8 mouse cellular contexts compared by ENCODE assay signal in genomic region chr19:24851456-24852315, GRCm38 (mm10). TPM values are rescaled to one million over a fixed set of nuclear protein-coding genes. Genes with fewer than 3 reads are reported as not detected.
A peak's percentile ranks its signal among the peaks of the same experiment; 100 is the strongest.
DNase-seq lines count a peak whose midpoint lies in the region; ATAC-seq and TF ChIP-seq lines count a peak whose summit lies in the region.

No protein-coding gene starts in this region.

- ATAC-seq in heart, embryonic 11.5 days (replicated peaks; ENCODE audit: insufficient number of reproducible peaks, low FRiP score, low TSS enrichment), result no peak
- ATAC-seq in intestine, postnatal 0 days, result no peak

- H3K9me3 ChIP-seq in heart, embryonic 11.5 days (replicated peaks; ENCODE audit: control insufficient read depth, low read length), result no peaks in the 10 kb centered on the region
- H3K9me3 ChIP-seq in intestine, postnatal 0 days (ENCODE audit: control insufficient read depth), result no peaks in the 10 kb centered on the region

- H3K9ac ChIP-seq in heart, embryonic 11.5 days (ENCODE audit: low read depth, low read length), result no peak overlapping the region
- H3K9ac ChIP-seq in intestine, postnatal 0 days (ENCODE audit: low read depth, low read length), result no peak overlapping the region

- H3K27ac ChIP-seq in heart, embryonic 11.5 days (ENCODE audit: low read depth, low read length), result no peak overlapping the region
- no peak overlapping the region for H3K27ac ChIP-seq in intestine, postnatal 0 days (ENCODE audit: low read depth, low read length)

- H3K4me3 ChIP-seq in heart, embryonic 11.5 days (ENCODE audit: low read depth, low read length), result no peak overlapping the region
- H3K4me3 ChIP-seq in intestine, postnatal 0 days (ENCODE audit: low read depth, low read length), result no peak overlapping the region; the same call in 1 of the 2 replicates

- WGBS in heart, embryonic 11.5 days (ENCODE audit: insufficient replicate concordance), result 73% methylated on average over 21 of the region's 21 CpGs
- 56% methylated on average over 21 of the region's 21 CpGs for WGBS in intestine, postnatal 0 days

- H3K4me2 ChIP-seq in heart, embryonic 11.5 days, result no peak overlapping the region
- peak overlapping the region; percentile 37 for H3K4me2 ChIP-seq in intestine, postnatal 0 days (replicated peaks; ENCODE audit: low read depth)

- no peaks in the 10 kb centered on the region for H3K27me3 ChIP-seq in heart, embryonic 11.5 days (ENCODE audit: control insufficient read depth, insufficient read depth, low read length)
- H3K27me3 ChIP-seq in intestine, postnatal 0 days (replicated peaks; ENCODE audit: control insufficient read depth, insufficient read depth, low read length), result no peaks in the 10 kb centered on the region

- no peak for TF ChIP-seq CTCF in intestine, postnatal 0 days (IDR thresholded peaks at IDR 0.05; ENCODE audit: low read depth)

- no peaks in the 10 kb centered on the region for H3K36me3 ChIP-seq in heart, embryonic 11.5 days (ENCODE audit: control insufficient read depth, insufficient read depth, low read length)
- no peaks in the 10 kb centered on the region for H3K36me3 ChIP-seq in intestine, postnatal 0 days (ENCODE audit: control insufficient read depth, insufficient read depth)

- DNase-seq in heart, adult 11 months, result peak; percentile 95
- DNase-seq in R1 (ENCODE audit: low read depth, low spot score) (peak; percentile 32), MN1 (ENCODE audit: low spot score) (no peak)
- peak; percentile 26 for DNase-seq in gastrocnemius, postnatal 25 days
- DNase-seq in skeletal muscle tissue, adult 2 months (ENCODE audit: low read depth, low spot score), result peak; percentile 28
- DNase-seq in frontal cortex, postnatal 36 days (ENCODE audit: low spot score in 2 of 2), result no peak

- H3K4me1 ChIP-seq in heart, embryonic 11.5 days (ENCODE audit: control insufficient read depth, insufficient read depth, low read length), result peaks cover 31% of the 10 kb centered on the region
- no peaks in the 10 kb centered on the region; the same call in 1 of the 2 replicates for H3K4me1 ChIP-seq in intestine, postnatal 0 days (replicated peaks; ENCODE audit: control insufficient read depth, insufficient read depth, low read length)

RNA-seq across cellular contexts. Expression of gene Pgm5, which starts 10.0 kb away (rescaled TPM):
- 5.3 and 6.3 TPM in 2 replicates for polyA plus RNA-seq in heart, embryonic 11.5 days (2014; fragmentation: Nextera tagmentation; extraction: Ambion mirVana)
- total RNA-seq in gastrocnemius, postnatal 25 days (2021), result 10 to 100 TPM; 11.6 to 13.4 TPM
- 3.3 and 3.5 TPM in 2 replicates for polyA plus RNA-seq in intestine, postnatal 0 days (2015; fragmentation: Nextera tagmentation; extraction: Ambion mirVana)

RNA-seq across cellular contexts. Expression of gene Gm10053, which starts 23.8 kb away (rescaled TPM):
- polyA plus RNA-seq in heart, embryonic 11.5 days (2014; fragmentation: Nextera tagmentation; extraction: Ambion mirVana), result 642 and 698 TPM in 2 replicates
- total RNA-seq in gastrocnemius, postnatal 25 days (2021), result 100 to 1,000 TPM; 601 to 620 TPM
- 473 and 580 TPM in 2 replicates for polyA plus RNA-seq in intestine, postnatal 0 days (2015; fragmentation: Nextera tagmentation; extraction: Ambion mirVana)

RNA-seq across cellular contexts. Expression of gene Foxd4, which starts 49.3 kb away (rescaled TPM):
- not detected in 2 replicates for polyA plus RNA-seq in heart, embryonic 11.5 days (2014; fragmentation: Nextera tagmentation; extraction: Ambion mirVana)
- total RNA-seq in gastrocnemius, postnatal 25 days (2021), result not detected
- polyA plus RNA-seq in intestine, postnatal 0 days (2015; fragmentation: Nextera tagmentation; extraction: Ambion mirVana), result not detected in 2 replicates

Comparison
In these comparisons a context has a peak if more than half of its experiments do, and no peak if none do; other contexts are left out.
1. DNase-seq: peak in heart, adult 11 months (single experiment), R1 (single experiment), gastrocnemius, postnatal 25 days (single experiment) and skeletal muscle tissue, adult 2 months (single experiment); none in frontal cortex, postnatal 36 days (0 of 2) and MN1 (single experiment).